Comparison of ENCODE assay signal across 7 mouse cellular contexts in genomic region chr5:138820717-138821332, GRCm38 (mm10). TPM values are rescaled to one million over a fixed set of nuclear protein-coding genes. Genes with fewer than 3 reads are reported as not detected.
DNase-seq lines count a peak whose midpoint lies in the region; ATAC-seq and TF ChIP-seq lines count a peak whose summit lies in the region.

No protein-coding gene starts in this region.

- H3K9me3 ChIP-seq in ES-Bruce4 (replicated peaks; ENCODE audit: control insufficient read depth, insufficient read depth, low read length, poor library complexity, severe bottlenecking): no peaks in the 10 kb centered on the region
- H3K9me3 ChIP-seq in heart, postnatal 0 days (replicated peaks; ENCODE audit: control insufficient read depth, low read length): no peaks in the 10 kb centered on the region
- H3K9me3 ChIP-seq in liver, postnatal 0 days (ENCODE audit: low read length): no peaks in the 10 kb centered on the region

- H3K4me2 ChIP-seq in heart, postnatal 0 days (ENCODE audit: low read depth, low read length): peak overlapping the region; percentile 62
- peak overlapping the region; percentile 65 for H3K4me2 ChIP-seq in liver, postnatal 0 days (ENCODE audit: low read depth, low read length)

- WGBS in heart, postnatal 0 days: 4% methylated on average over 39 of the region's 39 CpGs
- WGBS in liver, postnatal 0 days (ENCODE audit: insufficient replicate concordance): 5% methylated on average over 39 of the region's 39 CpGs

- H3K27ac ChIP-seq in ES-Bruce4 (ENCODE audit: insufficient read depth, low read length): no peak overlapping the region
- H3K27ac ChIP-seq in heart, postnatal 0 days (ENCODE audit: low read depth): no peak overlapping the region
- H3K27ac ChIP-seq in liver, postnatal 0 days (ENCODE audit: low read depth): no peak overlapping the region

- no peak for TF ChIP-seq EP300 in ES-Bruce4 (IDR thresholded peaks at IDR 0.05; ENCODE audit: insufficient read depth, low read depth, low read length)
- TF ChIP-seq EP300 in heart, postnatal 0 days (IDR thresholded peaks at IDR 0.05; ENCODE audit: low read depth): no peak
- no peak for TF ChIP-seq EP300 in liver, postnatal 0 days (IDR thresholded peaks at IDR 0.05; ENCODE audit: low read depth)

- peaks cover 6% of the 10 kb centered on the region; the same call in 1 of the 2 replicates for H3K27me3 ChIP-seq in ES-Bruce4 (ENCODE audit: control insufficient read depth, insufficient read depth, low read length, poor library complexity, severe bottlenecking)
- H3K27me3 ChIP-seq in heart, postnatal 0 days (ENCODE audit: control insufficient read depth, insufficient read depth, low read length): peaks cover 55% of the 10 kb centered on the region
- H3K27me3 ChIP-seq in liver, postnatal 0 days (ENCODE audit: insufficient read depth, low read length): peaks cover 40% of the 10 kb centered on the region

- TF ChIP-seq CTCF in ES-Bruce4 (IDR thresholded peaks at IDR 0.05; ENCODE audit: low read depth, low read length): no peak
- no peak for TF ChIP-seq CTCF in heart, postnatal 0 days (IDR thresholded peaks at IDR 0.05; ENCODE audit: low read depth)
- no peak for TF ChIP-seq CTCF in liver, postnatal 0 days (IDR thresholded peaks at IDR 0.05; ENCODE audit: low read depth)

- TF ChIP-seq POLR2A in ES-Bruce4 (IDR thresholded peaks at IDR 0.05; ENCODE audit: insufficient read depth, low read length): no peak

- H3K36me3 ChIP-seq in ES-Bruce4 (ENCODE audit: control insufficient read depth, insufficient read depth, low read length, poor library complexity, severe bottlenecking): no peaks in the 10 kb centered on the region
- no peaks in the 10 kb centered on the region for H3K36me3 ChIP-seq in heart, postnatal 0 days (replicated peaks; ENCODE audit: control insufficient read depth, insufficient read depth, low read length)
- H3K36me3 ChIP-seq in liver, postnatal 0 days (replicated peaks; ENCODE audit: insufficient read depth, low read length): no peaks in the 10 kb centered on the region

- H3K4me1 ChIP-seq in ES-Bruce4 (ENCODE audit: control insufficient read depth, insufficient read depth, low read length): no peaks in the 10 kb centered on the region
- no peaks in the 10 kb centered on the region for H3K4me1 ChIP-seq in heart, postnatal 0 days (ENCODE audit: control insufficient read depth, insufficient read depth)
- H3K4me1 ChIP-seq in liver, postnatal 0 days (ENCODE audit: insufficient read depth): no peaks in the 10 kb centered on the region

- H3K4me3 ChIP-seq in ES-Bruce4 (ENCODE audit: low read depth, low read length): peak overlapping the region; percentile 29
- peak overlapping the region; percentile 38 for H3K4me3 ChIP-seq in heart, postnatal 0 days (ENCODE audit: low read depth, low read length)
- H3K4me3 ChIP-seq in liver, postnatal 0 days (ENCODE audit: low read depth, low read length): peak overlapping the region; percentile 32

- ATAC-seq in heart, postnatal 0 days (ENCODE audit: insufficient read depth, low read depth): peak; percentile 44
- ATAC-seq in liver, postnatal 0 days: no peak

- DNase-seq in R1 (ENCODE audit: low read depth, low spot score): peak; percentile 25
- DNase-seq in heart, postnatal 0 days (ENCODE audit: low spot score): no peak
- peak; percentile 28 for DNase-seq in liver, postnatal 0 days
- DNase-seq in right cerebral cortex, adult 2 months (ENCODE audit: low spot score in 2 of 2): no peak
- DNase-seq in cerebellum, adult 9-11 months: no peak
- no peak for DNase-seq in spleen, postnatal 36 days (ENCODE audit: low spot score in 2 of 2)

- peak overlapping the region; percentile 23; the same call in 1 of the 2 replicates for H3K9ac ChIP-seq in ES-Bruce4 (ENCODE audit: low read depth, poor library complexity, severe bottlenecking)
- no peak overlapping the region for H3K9ac ChIP-seq in heart, postnatal 0 days (replicated peaks; ENCODE audit: low read depth, low read length)
- H3K9ac ChIP-seq in liver, postnatal 0 days (replicated peaks): no peak overlapping the region

RNA-seq across cellular contexts. Expression of gene Gm5294, which starts 0.9 kb away (rescaled TPM):
- polyA plus RNA-seq in ES-Bruce4 (2011; ENCODE audit: insufficient read depth, insufficient read length, low read depth, missing spikeins): not detected in 2 replicates
- not detected in 2 replicates for total RNA-seq in heart, postnatal 0 days (2014; rRNA removed; ENCODE audit: low replicate concordance)
- polyA plus RNA-seq in heart, postnatal 0 days (2015; fragmentation: Nextera tagmentation; extraction: Ambion mirVana): 0.19 TPM in 1 of 2 replicates, not detected in the other
- polyA plus RNA-seq in liver, postnatal 0 days (2015; fragmentation: Nextera tagmentation; extraction: Ambion mirVana): not detected in 2 replicates

Comparison
In these comparisons a context has a peak if more than half of its experiments do, and no peak if none do; other contexts are left out.
1. DNase-seq: peak in R1 (single experiment) and liver, postnatal 0 days (single experiment); none in heart, postnatal 0 days (single experiment), right cerebral cortex, adult 2 months (0 of 2), cerebellum, adult 9-11 months (single experiment) and spleen, postnatal 36 days (0 of 2).
2. Peak in every context shown above with its lines, with median percentiles within 50 percentile points of each other: H3K4me3 ChIP-seq.